Mouse (Mus musculus) spleen, adult 2 months (tissue): ENCODE data around the gene Tmem179.

Experiments used
- CTCF ChIP-seq: fragments of 200-500 bp; IDR thresholded peaks from 2 replicates; pipeline ENCODE4 v1.5.1; 2011; ENCODE audit warnings: mild to moderate bottlenecking, inconsistent platforms; ENCODE audit not compliant: insufficient read depth, insufficient read length, insufficient replicate concordance; ENCODE audit errors: extremely low read depth
- POLR2A ChIP-seq: fragments of 200-500 bp; IDR thresholded peaks from 2 replicates; pipeline ENCODE4 v1.6.1; 2011; ENCODE audit warnings: low read depth, low read length, inconsistent platforms

DNA sequence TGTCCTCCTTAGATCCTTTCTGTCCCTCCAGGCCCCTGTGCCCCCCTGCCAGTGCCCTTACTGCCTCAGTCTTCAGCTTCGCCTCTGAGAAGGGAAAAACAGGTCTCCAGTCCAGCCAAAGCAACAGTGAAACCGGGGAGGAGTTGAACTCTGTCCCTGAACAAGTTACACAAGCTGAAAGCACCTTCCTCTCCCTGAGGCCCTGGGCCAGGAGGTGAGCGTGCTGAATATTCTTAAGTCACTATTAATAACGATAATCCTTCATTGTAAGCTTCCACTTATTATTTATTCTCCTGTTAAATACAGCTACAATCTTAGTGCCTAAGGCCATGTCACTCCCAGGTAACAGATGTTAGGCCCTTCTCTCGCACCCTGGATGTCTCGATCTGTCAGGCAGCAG lies 43.1 kb upstream of the Tmem179 start:
- TF ChIP-seq CTCF (no peak), POLR2A (no peak)
